Mouse (Mus musculus): ENCODE data around the gene Lrrc17. TPM values are rescaled to one million over a fixed set of nuclear protein-coding genes. Genes with fewer than 3 reads are reported as not detected.

Gene Lrrc17
- under 1 TPM; 0.25 to 0.37 TPM for total RNA-seq (2021)
- long read RNA-seq, experiment 1, partial matches to known transcripts, result 0 of 1 reads
- long read RNA-seq, experiment 1, other reads (novel, unspliced or antisense), result 0 of 1 reads
- long read RNA-seq, experiment 2, result 0 reads

DNA sequence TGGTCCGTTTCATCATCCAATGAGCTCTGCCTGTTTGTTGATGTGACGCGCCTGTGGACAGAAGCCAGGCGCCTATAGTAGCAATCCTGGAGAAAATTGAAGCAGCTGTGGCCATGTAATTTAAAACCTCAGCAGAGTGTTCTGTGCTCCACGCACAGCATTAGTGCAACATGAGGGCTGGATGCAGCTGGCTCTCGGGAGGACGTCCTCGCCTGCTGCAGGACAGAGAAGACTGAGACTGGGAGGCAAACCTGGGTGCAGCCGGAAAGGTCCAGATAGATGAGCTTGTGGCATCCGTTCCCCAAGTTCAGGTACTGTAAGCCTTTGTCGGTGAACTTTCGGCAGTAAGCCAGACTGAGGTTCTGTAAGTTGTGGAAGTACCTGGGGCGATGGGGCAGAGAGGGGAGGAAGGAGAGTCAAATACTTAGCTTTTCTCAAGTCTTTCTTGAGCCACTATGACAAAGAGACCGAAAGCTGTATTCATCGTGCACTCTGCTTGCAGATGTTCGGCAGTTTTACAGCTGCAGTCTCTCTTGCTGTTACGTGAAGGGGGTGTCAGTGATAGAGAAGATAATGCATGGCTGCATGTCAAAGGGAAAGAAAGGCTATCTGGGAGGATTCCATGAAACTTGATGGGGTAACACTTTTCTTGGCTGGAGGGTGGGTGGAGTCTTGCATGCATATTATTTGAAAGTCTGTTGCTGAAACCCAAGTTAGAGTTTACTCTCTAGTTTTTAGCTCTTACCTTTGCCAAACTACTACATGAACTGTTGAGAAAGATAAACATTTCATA is at the start of gene Lrrc17:
Gene Lrrc17 (plus strand): TSS at position 151 of the 793 bp plus-strand sequence.
- no peak for TF ChIP-seq CTCF (IDR thresholded peaks at IDR 0.05)
- H3K27ac ChIP-seq, result no peak within 1 kb of the TSS
- H3K4me3 ChIP-seq, result no peak within 1 kb of the TSS
- intact Hi-C loops (cut with DNase I), result no loop called here
- no peak for DNase-seq (ENCODE audit: extremely low spot score in 1 of 2, low spot score in 2 of 2)

- no peak for TF ChIP-seq CTCF (IDR thresholded peaks at IDR 0.05)
- no peak for DNase-seq (ENCODE audit: extremely low spot score in 1 of 2, low spot score in 2 of 2)
- no peak overlapping the region for H3K4me3 ChIP-seq
- intact Hi-C loops (cut with DNase I), result no loop called here
- no peak overlapping the region for H3K27ac ChIP-seq
These were observed 48.6 kb upstream of the Lrrc17 start for GRCm38 (mm10) chr5:21494781-21495180.

DNA sequence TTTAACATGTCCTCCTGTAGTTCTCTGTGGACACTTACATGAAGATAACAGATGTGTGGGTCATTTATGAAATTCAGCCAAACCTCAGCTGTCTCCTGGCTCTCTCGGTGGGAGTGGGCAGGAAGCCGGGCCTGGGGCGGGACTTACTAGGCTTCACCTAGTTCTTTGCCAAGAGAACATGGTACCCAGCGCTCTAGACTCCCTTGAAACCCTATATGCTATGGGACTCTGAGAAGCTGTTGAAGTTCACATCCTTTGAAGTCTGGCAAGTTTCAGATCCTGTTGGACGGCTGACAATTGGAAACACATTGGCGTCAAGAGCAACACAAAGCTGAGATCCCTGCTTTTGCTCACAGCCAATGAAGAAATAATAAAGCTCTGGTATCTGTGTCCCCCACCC is 47.0 kb upstream of the Lrrc17 start:
- no peak for DNase-seq (ENCODE audit: extremely low spot score in 1 of 2, low spot score in 2 of 2)
- Histone ChIP-seq H3K27ac (no peak overlapping the region), H3K4me3 (no peak overlapping the region)
- no peak for TF ChIP-seq CTCF (IDR thresholded peaks at IDR 0.05)
- intact Hi-C loops (cut with DNase I), result no loop called here

GRCm38 (mm10) chr5:21496881-21497280 is 46.5 kb upstream of the Lrrc17 start:
- H3K4me3 ChIP-seq, result no peak overlapping the region
- H3K27ac ChIP-seq, result no peak overlapping the region
- TF ChIP-seq CTCF (IDR thresholded peaks at IDR 0.05), result no peak
- intact Hi-C loops (cut with DNase I), result no loop called here
- no peak for DNase-seq (ENCODE audit: extremely low spot score in 1 of 2, low spot score in 2 of 2)

- Histone ChIP-seq H3K27ac (no peak overlapping the region), H3K4me3 (no peak overlapping the region)
- no peak for TF ChIP-seq CTCF (IDR thresholded peaks at IDR 0.05)
- intact Hi-C loops (cut with DNase I), result no loop called here
- DNase-seq (ENCODE audit: extremely low spot score in 1 of 2, low spot score in 2 of 2), result no peak
These were observed 44.9 kb upstream of the Lrrc17 start for GRCm38 (mm10) chr5:21498490-21498889.

- no peak overlapping the region for H3K4me3 ChIP-seq
- DNase-seq (ENCODE audit: extremely low spot score in 1 of 2, low spot score in 2 of 2), result no peak
- H3K27ac ChIP-seq, result no peak overlapping the region
- no peak for TF ChIP-seq CTCF (IDR thresholded peaks at IDR 0.05)
- intact Hi-C loops (cut with DNase I), result no loop called here
These were observed 44.4 kb upstream of the Lrrc17 start for GRCm38 (mm10) chr5:21498925-21499324.

GRCm38 (mm10) chr5:21500133-21500532 is 43.2 kb upstream of the Lrrc17 start:
- Histone ChIP-seq H3K4me3 (no peak overlapping the region), H3K27ac (no peak overlapping the region)
- no peak for DNase-seq (ENCODE audit: extremely low spot score in 1 of 2, low spot score in 2 of 2)
- no peak for TF ChIP-seq CTCF (IDR thresholded peaks at IDR 0.05)
- intact Hi-C loops (cut with DNase I), result loop anchor here (5.0 kb wide), 1 partner anchor 72 kb away; no protein-coding TSS in a partner anchor

- Histone ChIP-seq H3K4me3 (no peak overlapping the region), H3K27ac (no peak overlapping the region)
- DNase-seq (ENCODE audit: extremely low spot score in 1 of 2, low spot score in 2 of 2), result no peak
- intact Hi-C loops (cut with DNase I), result loop anchor here (5.0 kb wide), 1 partner anchor 71 kb away; no protein-coding TSS in a partner anchor
- no peak for TF ChIP-seq CTCF (IDR thresholded peaks at IDR 0.05)
These were observed 42.4 kb upstream of the Lrrc17 start for GRCm38 (mm10) chr5:21500941-21501340.

DNA sequence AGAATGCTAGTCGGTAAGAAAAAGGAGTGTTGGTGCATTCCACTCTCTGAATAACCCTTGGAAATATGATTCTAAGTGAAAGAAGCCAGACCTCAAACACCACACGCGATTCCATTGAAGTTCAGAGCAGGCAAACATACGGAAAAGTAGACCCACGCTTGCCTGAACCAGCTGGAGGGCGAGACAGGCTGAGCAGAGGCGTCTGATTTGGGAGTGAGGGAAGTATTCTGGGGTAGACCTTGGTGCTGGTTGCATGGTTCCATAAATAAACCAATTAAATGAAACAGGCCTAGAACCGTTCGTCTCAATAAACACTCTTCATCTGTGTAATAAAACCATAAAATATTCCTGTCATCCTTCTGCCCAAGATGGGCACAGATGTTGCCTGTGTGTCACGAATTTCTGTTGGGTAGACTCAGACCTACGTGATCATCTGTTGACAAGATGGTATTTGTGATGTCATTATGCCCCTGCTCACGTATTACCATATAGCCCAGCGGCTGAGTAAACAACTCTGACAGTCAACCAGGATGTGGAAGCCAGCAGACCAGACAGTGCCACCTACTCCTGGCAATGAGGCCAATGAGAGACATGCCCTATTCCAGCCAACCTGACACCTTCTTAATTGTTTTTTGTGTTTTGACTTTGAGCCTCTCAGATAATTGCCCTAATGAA is 40.3 kb upstream of the Lrrc17 start:
- DNase-seq (ENCODE audit: extremely low spot score in 1 of 2, low spot score in 2 of 2), result peak; percentile 23 to 26
- Histone ChIP-seq H3K4me3 (no peak overlapping the region), H3K27ac (no peak overlapping the region)
- TF ChIP-seq CTCF (IDR thresholded peaks at IDR 0.05), result no peak
- intact Hi-C loops (cut with DNase I), result loop anchor here (5.0 kb wide), 1 partner anchor 69 kb away; no protein-coding TSS in a partner anchor

GRCm38 (mm10) chr5:21505159-21505558 is 38.2 kb upstream of the Lrrc17 start:
- Histone ChIP-seq H3K27ac (no peak overlapping the region), H3K4me3 (no peak overlapping the region)
- DNase-seq (ENCODE audit: extremely low spot score in 1 of 2, low spot score in 2 of 2), result no peak
- intact Hi-C loops (cut with DNase I), result no loop called here
- no peak for TF ChIP-seq CTCF (IDR thresholded peaks at IDR 0.05)

DNA sequence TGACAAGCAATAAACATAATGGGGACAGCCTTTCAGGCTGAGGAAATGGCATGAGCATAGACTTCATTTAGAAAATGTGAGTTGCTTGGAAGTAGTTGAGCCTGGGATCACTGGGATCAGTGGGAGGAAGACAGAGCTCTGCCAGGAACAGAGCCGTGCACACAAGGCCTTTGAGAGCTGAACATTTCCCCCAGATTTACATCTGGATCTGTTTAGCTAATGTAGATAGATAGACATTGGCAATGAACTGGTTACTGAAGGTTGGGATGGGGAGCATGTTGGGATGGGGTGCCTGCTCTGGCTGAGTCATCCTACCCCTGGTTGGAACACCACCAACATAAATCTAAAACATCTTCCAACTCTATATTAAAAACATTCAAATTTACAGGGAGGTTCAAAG is 36.5 kb upstream of the Lrrc17 start:
- Histone ChIP-seq H3K27ac (no peak overlapping the region), H3K4me3 (no peak overlapping the region)
- intact Hi-C loops (cut with DNase I), result no loop called here
- DNase-seq (ENCODE audit: extremely low spot score in 1 of 2, low spot score in 2 of 2), result no peak
- TF ChIP-seq CTCF (IDR thresholded peaks at IDR 0.05), result no peak

GRCm38 (mm10) chr5:21509801-21510200 is 33.6 kb upstream of the Lrrc17 start:
- no peak for TF ChIP-seq CTCF (IDR thresholded peaks at IDR 0.05)
- no peak overlapping the region for H3K4me3 ChIP-seq
- intact Hi-C loops (cut with DNase I), result no loop called here

More at GRCm38 (mm10) chr5:21509801-21510200, 33.6 kb upstream of the Lrrc17 start:
- H3K27ac ChIP-seq, result no peak overlapping the region
- DNase-seq (ENCODE audit: extremely low spot score in 1 of 2, low spot score in 2 of 2), result no peak
